Comparison of ENCODE assay signal across 9 mouse cellular contexts in the genomic region with DNA sequence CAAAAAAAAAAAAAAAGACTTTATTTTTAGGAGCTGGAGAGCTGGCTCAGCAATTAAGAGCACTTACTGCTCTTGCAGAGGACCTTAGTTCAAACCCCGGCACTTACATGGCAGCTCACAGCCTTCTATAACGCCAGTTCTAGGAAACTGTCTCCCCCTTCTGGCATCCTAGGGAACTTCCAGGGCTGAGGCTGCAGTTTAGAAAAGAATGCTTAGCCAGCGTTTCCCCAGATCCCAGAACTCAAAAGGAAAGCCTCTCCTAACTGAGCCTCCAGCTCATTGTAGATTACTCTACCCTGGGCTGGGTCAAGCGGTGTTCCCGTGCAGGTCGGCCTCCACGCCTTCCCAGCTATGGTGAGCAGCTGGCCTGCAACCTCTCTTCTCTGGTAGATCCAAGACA. TPM values are rescaled to one million over a fixed set of nuclear protein-coding genes. Genes with fewer than 3 reads are reported as not detected.
A peak's percentile ranks its signal among the peaks of the same experiment; 100 is the strongest.
DNase-seq lines count a peak whose midpoint lies in the region; ATAC-seq and TF ChIP-seq lines count a peak whose summit lies in the region.
"Had no signal": no experiment of that assay in that cellular context is flagged by ENCODE, and none has a peak within 500 bp of the region (broad histone marks: within the 10 kb centered on the region; RNA-seq: fewer than 3 reads in every experiment).

No protein-coding gene starts in this region.

- no peak for ATAC-seq in embryonic facial prominence, embryonic 11.5 days (replicated peaks; ENCODE audit: insufficient number of reproducible peaks, low FRiP score, low TSS enrichment, low read depth)
- ATAC-seq in midbrain, postnatal 0 days (ENCODE audit: low FRiP score), result no peak
- no peak for ATAC-seq in midbrain, embryonic 13.5 days

- WGBS in embryonic facial prominence, embryonic 11.5 days, result 49% methylated on average over 7 of the region's 7 CpGs
- WGBS in embryonic facial prominence, embryonic 10.5 days, result 52% methylated on average over 7 of the region's 7 CpGs
- WGBS in midbrain, postnatal 0 days, result 49% methylated on average over 7 of the region's 7 CpGs
- WGBS in midbrain, embryonic 13.5 days, result 45% methylated on average over 7 of the region's 7 CpGs

- TF ChIP-seq CTCF in midbrain, postnatal 0 days (IDR thresholded peaks at IDR 0.05), result peak; percentile 59

- H3K27me3 ChIP-seq in embryonic facial prominence, embryonic 11.5 days (ENCODE audit: control insufficient read depth, insufficient read depth, low read length), result no peaks in the 10 kb centered on the region
- no peaks in the 10 kb centered on the region for H3K27me3 ChIP-seq in embryonic facial prominence, embryonic 10.5 days (replicated peaks; ENCODE audit: low read depth, poor library complexity, severe bottlenecking)
- H3K27me3 ChIP-seq in midbrain, postnatal 0 days (ENCODE audit: insufficient read depth, low read length), result no peaks in the 10 kb centered on the region
- H3K27me3 ChIP-seq in midbrain, embryonic 13.5 days, result no peaks in the 10 kb centered on the region
- H3K27me3 ChIP-seq: limb, embryonic 15.5 days had no signal

- H3K4me2 ChIP-seq in embryonic facial prominence, embryonic 11.5 days (ENCODE audit: low read depth, low read length), result no peak overlapping the region
- H3K4me2 ChIP-seq in midbrain, postnatal 0 days (ENCODE audit: low read depth, low read length, poor library complexity, severe bottlenecking), result no peak overlapping the region
- no peak overlapping the region for H3K4me2 ChIP-seq in midbrain, embryonic 13.5 days (replicated peaks)
- H3K4me2 ChIP-seq: limb, embryonic 15.5 days had no signal

- no peak overlapping the region for H3K27ac ChIP-seq in embryonic facial prominence, embryonic 11.5 days (replicated peaks; ENCODE audit: low read depth, low read length)
- H3K27ac ChIP-seq in embryonic facial prominence, embryonic 10.5 days (replicated peaks), result no peak overlapping the region
- no peak overlapping the region for H3K27ac ChIP-seq in midbrain, postnatal 0 days (ENCODE audit: low read depth, low read length)
- H3K27ac ChIP-seq in midbrain, embryonic 13.5 days, result no peak overlapping the region
- H3K27ac ChIP-seq: limb, embryonic 15.5 days had no signal

- no peaks in the 10 kb centered on the region for H3K9me3 ChIP-seq in embryonic facial prominence, embryonic 11.5 days (replicated peaks; ENCODE audit: control insufficient read depth, low read length)
- H3K9me3 ChIP-seq in embryonic facial prominence, embryonic 10.5 days, result no peaks in the 10 kb centered on the region
- no peaks in the 10 kb centered on the region for H3K9me3 ChIP-seq in midbrain, postnatal 0 days (ENCODE audit: low read length)
- H3K9me3 ChIP-seq in midbrain, embryonic 13.5 days, result no peaks in the 10 kb centered on the region
- H3K9me3 ChIP-seq: limb, embryonic 15.5 days had no signal

- DNase-seq in embryonic facial prominence, embryonic 11.5 days (ENCODE audit: low spot score), result peak; percentile 63
- no peak for DNase-seq in embryonic facial prominence, embryonic 10.5 days (ENCODE audit: low spot score)
- no peak for DNase-seq in midbrain, postnatal 0 days (ENCODE audit: low spot score)
- peak; percentile 64 for DNase-seq in kidney, adult 9 months
- peak; percentile 64 for DNase-seq in naive thymus-derived CD4-positive, alpha-beta T cell, adult 2 months (ENCODE audit: low read depth)
- DNase-seq in left cerebral cortex, postnatal 4 days, result no peak
- DNase-seq in adrenal gland, adult 8-10 months, result no peak

- intact Hi-C loops in left cerebral cortex, postnatal 4 days (cut with DNase I), result no loop called here

- H3K36me3 ChIP-seq in embryonic facial prominence, embryonic 11.5 days (replicated peaks; ENCODE audit: control insufficient read depth, insufficient read depth, low read depth, low read length), result no peaks in the 10 kb centered on the region
- H3K36me3 ChIP-seq in embryonic facial prominence, embryonic 10.5 days (replicated peaks), result peaks cover 14% of the 10 kb centered on the region
- no peaks in the 10 kb centered on the region for H3K36me3 ChIP-seq in midbrain, postnatal 0 days (ENCODE audit: insufficient read depth, low read length)
- no peaks in the 10 kb centered on the region for H3K36me3 ChIP-seq in midbrain, embryonic 13.5 days
- H3K36me3 ChIP-seq: limb, embryonic 15.5 days had no signal

- no peak overlapping the region for H3K4me3 ChIP-seq in embryonic facial prominence, embryonic 11.5 days (ENCODE audit: low read depth, low read length)
- no peak overlapping the region for H3K4me3 ChIP-seq in embryonic facial prominence, embryonic 10.5 days
- H3K4me3 ChIP-seq in midbrain, postnatal 0 days (ENCODE audit: low read depth, low read length), result no peak overlapping the region
- H3K4me3 ChIP-seq in midbrain, embryonic 13.5 days (replicated peaks), result no peak overlapping the region
- H3K4me3 ChIP-seq: limb, embryonic 15.5 days had no signal

- H3K4me1 ChIP-seq in embryonic facial prominence, embryonic 11.5 days (ENCODE audit: control insufficient read depth, insufficient read depth, low read length), result no peaks in the 10 kb centered on the region; the same call in 1 of the 2 replicates
- peaks cover 28% of the 10 kb centered on the region for H3K4me1 ChIP-seq in embryonic facial prominence, embryonic 10.5 days
- no peaks in the 10 kb centered on the region for H3K4me1 ChIP-seq in midbrain, postnatal 0 days (ENCODE audit: insufficient read depth, low read length)
- peaks cover 29% of the 10 kb centered on the region for H3K4me1 ChIP-seq in midbrain, embryonic 13.5 days (replicated peaks)

- H3K9ac ChIP-seq in embryonic facial prominence, embryonic 11.5 days (replicated peaks; ENCODE audit: low read length), result no peak overlapping the region
- no peak overlapping the region for H3K9ac ChIP-seq in midbrain, postnatal 0 days (replicated peaks; ENCODE audit: low read length, poor library complexity, severe bottlenecking)
- no peak overlapping the region for H3K9ac ChIP-seq in midbrain, embryonic 13.5 days (replicated peaks)
- H3K9ac ChIP-seq: limb, embryonic 15.5 days had no signal

RNA-seq across cellular contexts. Expression of gene Rere, which starts 16.5 kb away (rescaled TPM):
- polyA plus RNA-seq in embryonic facial prominence, embryonic 11.5 days (2014; fragmentation: Nextera tagmentation; extraction: Ambion mirVana), result 22.9 and 28.7 TPM in 2 replicates
- 26.1 and 31.4 TPM in 2 replicates for polyA plus RNA-seq in embryonic facial prominence, embryonic 10.5 days (2016; fragmentation: Nextera tagmentation; extraction: Ambion mirVana)
- total RNA-seq in midbrain, postnatal 0 days (2014; rRNA removed), result 36.8 and 44.3 TPM in 2 replicates
- 17.9 and 22.7 TPM in 2 replicates for polyA plus RNA-seq in midbrain, postnatal 0 days (2015; fragmentation: Nextera tagmentation; extraction: Ambion mirVana)
- polyA plus RNA-seq in midbrain, embryonic 13.5 days (2015; fragmentation: Nextera tagmentation; extraction: Ambion mirVana), result 42.4 and 43.6 TPM in 2 replicates
- 100 to 1,000 TPM in 1 of 2 experiments, 10 to 100 TPM in 1; 98.6 to 106 TPM for total RNA-seq in left cerebral cortex, postnatal 4 days (2021)
- 100 to 1,000 TPM; 108 to 187 (median 139) TPM for total RNA-seq in adrenal gland, adult 8-10 months (2022)

RNA-seq across cellular contexts. Expression of gene Eno1, which starts 28.4 kb away (rescaled TPM):
- 1,873 and 2,043 TPM in 2 replicates for polyA plus RNA-seq in embryonic facial prominence, embryonic 11.5 days (2014; fragmentation: Nextera tagmentation; extraction: Ambion mirVana)
- polyA plus RNA-seq in embryonic facial prominence, embryonic 10.5 days (2016; fragmentation: Nextera tagmentation; extraction: Ambion mirVana), result 3,458 and 4,025 TPM in 2 replicates
- total RNA-seq in midbrain, postnatal 0 days (2014; rRNA removed), result 438 and 440 TPM in 2 replicates
- 1,069 and 1,129 TPM in 2 replicates for polyA plus RNA-seq in midbrain, postnatal 0 days (2015; fragmentation: Nextera tagmentation; extraction: Ambion mirVana)
- 945 and 955 TPM in 2 replicates for polyA plus RNA-seq in midbrain, embryonic 13.5 days (2015; fragmentation: Nextera tagmentation; extraction: Ambion mirVana)
- total RNA-seq in left cerebral cortex, postnatal 4 days (2021), result 100 to 1,000 TPM; 204 to 220 TPM
- total RNA-seq in adrenal gland, adult 8-10 months (2022), result 100 to 1,000 TPM; 203 to 424 (median 307) TPM

Comparison
In these comparisons a context has a peak if more than half of its experiments do, and no peak if none do; other contexts are left out.
1. DNase-seq: peak in embryonic facial prominence, embryonic 11.5 days (single experiment), kidney, adult 9 months (single experiment) and naive thymus-derived CD4-positive, alpha-beta T cell, adult 2 months (single experiment); none in embryonic facial prominence, embryonic 10.5 days (single experiment), midbrain, postnatal 0 days (single experiment), left cerebral cortex, postnatal 4 days (single experiment) and adrenal gland, adult 8-10 months (single experiment).